Mouse (Mus musculus) cerebellum, postnatal 4 days (tissue): ENCODE measurements around the gene Traf4.

Source experiments
- DNase-seq, 2 experiments: peaks; one replicate each; pipeline ENCODE4 v3.0.0; 2022; ENCODE audit warnings: low spot score in 2 of 2, mixed read lengths in 1 of 2

Traf4 gene

DNA sequence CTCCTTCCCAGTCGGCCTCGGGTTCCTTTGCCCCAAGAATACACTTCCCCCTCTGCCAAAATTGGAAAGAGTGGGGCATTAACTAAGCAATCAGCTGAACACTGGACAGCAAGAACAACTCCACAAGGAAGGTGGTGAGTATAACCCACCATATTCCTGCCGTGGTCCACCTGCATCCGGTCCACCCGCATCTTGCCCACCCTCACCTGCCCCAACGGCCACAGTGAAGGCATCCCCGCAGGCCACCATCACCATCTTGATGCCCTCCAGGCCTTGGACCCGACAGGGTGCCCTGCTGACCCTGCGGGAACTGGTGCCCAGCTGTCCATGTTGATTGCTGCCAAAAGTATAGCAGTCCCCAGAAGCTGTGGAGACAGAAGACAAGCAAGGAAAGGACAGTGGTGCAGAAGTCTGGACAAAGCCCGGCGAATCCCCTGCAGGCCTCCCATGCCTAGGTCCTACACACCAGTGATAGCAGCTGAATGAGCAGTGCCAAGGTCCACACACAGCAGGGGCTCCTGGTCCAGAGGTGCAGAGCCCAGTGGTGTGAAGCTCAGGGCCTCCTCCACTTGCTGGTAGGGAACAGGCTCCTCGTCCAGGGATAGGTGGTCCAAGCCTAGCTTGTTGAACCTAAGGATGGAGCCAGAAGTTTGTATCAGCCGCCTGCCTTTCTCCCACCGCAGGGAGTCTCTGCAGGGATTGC, 2.0 kb upstream of the Traf4 start:
- no peak for DNase-seq

DNA sequence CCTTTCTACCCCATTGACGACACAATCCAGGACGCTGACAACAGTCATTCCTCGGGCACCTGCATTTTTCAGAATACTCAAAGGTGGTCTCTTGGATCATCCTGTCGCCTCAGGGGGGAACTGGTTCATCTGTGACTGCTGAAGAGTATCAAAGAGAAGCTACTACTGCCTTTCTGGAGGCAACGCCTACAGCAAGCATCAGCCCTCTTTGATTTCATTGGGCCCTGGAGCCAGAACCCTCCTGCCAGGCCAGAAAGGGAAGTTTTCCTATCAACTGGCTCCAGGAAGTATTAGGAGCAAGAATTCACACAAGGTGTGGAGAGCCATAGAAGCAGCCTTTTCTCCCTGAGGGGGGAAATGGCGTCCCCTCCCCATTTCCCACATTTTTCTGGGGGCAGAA, 1.3 kb upstream of the Traf4 start:
- no peak for DNase-seq

DNA sequence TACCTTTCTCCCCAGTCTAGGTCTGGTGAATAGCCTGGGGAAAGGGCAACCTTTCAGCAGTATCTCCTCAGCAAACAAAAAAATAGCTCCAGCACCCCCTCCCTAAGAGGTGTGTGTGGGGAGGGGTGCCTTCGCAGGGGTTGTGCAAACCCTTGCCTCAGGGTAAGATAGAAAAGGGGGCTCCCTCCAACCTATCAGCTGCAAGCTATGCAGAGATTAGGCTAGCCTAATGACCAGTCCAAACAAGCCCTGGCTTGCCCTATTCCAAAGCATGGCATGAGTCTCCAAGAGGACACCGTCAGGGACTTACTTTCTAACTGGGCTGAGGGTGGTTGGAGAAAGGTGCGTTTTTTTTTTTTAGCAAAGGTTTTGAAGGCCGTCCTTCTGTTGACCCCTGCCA, 772 bp upstream of the Traf4 start:
- no peak for DNase-seq

DNA sequence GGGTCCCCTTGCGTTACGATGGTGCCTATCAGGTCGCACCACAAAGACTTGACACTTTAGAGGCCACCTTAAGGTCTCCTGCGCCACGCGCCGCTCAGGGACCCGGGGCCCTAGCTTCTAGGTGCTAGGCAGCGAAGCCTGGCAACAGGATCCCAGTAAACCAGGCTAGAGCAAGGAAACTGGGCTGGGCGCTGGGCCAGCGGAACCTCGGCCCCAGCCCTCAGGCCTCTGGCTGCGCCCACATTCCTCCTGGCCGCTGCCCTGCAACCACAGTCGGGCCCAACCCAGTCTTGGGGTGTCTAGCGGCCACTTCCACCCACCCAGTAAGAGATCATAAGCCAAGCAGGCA, 346 bp upstream of the Traf4 start:
- peak in 1 of 2 experiments; percentile 50 for DNase-seq

- DNase-seq = no peak
These were observed 825 bp downstream of the Traf4 start for GRCm38 (mm10) chr11:78164604-78164923.

DNA sequence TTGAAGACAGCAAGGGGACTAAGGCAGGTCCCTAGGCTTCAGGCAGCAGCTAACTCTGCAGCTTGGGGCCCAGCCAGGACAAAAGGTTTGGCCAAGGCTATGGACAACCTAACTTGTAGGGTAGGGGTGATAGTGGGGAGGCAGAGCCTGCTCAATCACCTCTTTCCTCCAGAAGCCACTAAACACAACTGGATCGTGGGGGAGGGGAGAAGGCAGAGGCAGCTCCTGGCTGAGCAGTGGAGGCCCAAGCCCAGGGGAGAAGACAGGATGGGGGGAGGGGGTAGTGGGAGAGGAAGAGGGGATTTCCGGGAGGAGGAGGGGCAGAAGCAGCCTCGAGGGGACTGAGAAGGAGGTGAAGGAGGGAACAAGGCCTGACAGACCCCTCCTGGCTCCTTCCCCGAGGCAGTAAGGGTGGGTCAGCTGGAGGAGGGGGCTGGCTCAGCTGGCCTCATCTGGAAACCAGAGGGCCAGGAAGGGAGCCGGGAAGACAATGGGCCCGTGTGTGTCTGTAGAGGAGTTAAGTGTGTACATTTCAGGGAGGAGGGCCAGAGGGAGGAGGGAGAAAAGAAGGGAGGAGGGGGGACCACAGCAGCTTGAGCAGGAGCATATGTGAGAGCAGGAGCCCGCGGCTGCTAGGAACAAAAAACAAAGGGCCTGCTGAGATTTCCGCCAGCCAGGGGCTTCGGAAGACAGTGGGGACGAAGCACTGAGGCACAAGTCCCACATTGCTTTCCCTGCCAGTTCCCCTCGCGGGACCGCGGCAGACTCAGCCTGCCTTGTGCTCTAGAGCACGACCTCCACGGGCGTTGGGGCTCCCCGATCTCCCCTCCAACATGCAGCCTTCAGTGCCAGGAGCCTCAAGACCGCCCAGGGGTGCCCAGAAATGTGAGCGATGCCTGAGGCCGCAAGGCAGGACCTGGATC, 1.4 kb downstream of the Traf4 start:
- no peak for DNase-seq

DNA sequence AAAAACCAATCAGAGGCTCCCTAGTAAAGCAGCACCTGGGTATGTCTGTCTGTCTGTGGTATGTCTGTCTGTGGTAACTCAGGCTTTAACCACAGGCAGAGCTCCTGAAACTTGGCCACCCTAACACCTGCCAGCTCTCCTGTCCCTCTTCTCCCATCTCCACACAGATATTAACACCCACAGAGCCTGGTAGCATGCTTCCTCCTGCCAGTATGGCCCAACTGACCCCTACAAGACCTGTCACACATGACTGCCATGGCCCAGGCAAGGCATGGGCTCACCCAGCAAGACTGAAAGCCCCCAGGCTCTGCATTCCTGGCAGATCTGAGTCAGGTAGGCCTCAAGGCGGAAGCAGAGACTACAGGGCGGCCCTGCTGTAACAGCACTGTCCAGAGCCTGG, 2.3 kb downstream of the Traf4 start:
- DNase-seq = no peak

- peak in 1 of 2 experiments; percentile 63 for DNase-seq
These were observed 2.9 kb downstream of the Traf4 start for GRCm38 (mm10) chr11:78162504-78162903.

- no peak for DNase-seq
These were observed 3.4 kb downstream of the Traf4 start for GRCm38 (mm10) chr11:78161968-78162367.

GRCm38 (mm10) chr11:78161169-78161568, 4.2 kb downstream of the Traf4 start:
- DNase-seq = no peak

DNA sequence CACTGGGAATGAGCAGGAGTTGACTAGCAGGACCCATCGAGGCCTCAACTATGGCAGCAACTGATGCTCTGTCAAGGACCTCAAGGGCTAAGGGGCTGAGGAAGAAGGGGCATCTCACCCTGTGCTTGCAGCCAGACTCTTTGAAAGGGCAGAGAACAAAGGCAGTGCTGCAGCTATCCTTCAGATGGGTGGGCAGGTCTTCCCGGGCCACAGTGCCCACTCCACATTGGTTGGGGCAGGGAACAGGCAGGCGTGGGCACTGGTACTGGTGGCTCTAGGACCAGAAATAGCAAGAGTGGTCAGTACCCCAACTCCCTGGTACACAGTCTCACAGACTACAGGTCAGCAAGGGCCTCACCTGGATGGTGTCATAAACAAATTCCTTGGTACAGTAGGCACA, 4.7 kb downstream of the Traf4 start:
- no peak for DNase-seq

DNA sequence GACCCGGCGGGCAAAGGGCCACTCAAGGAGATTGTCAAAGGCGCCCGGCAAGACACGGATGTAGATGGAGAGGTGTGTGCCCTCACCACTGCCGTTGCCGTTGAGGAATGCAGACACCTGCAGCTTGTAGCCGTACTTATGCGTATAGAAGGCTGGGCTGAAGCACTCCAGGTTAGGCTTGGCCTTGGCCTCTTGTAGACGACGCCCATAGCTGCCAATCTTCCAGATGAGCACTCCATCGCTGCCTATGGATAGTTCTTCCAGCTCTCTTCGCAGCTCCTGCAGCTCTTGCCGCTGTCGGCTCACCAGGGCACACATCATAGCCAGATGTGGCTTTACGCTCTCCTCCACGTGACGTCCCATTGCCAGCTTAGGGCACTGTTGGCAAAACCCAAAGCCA, 5.2 kb downstream of the Traf4 start:
- DNase-seq = no peak

- no peak for DNase-seq
These were observed 5.8 kb downstream of the Traf4 start for GRCm38 (mm10) chr11:78159557-78159956.

GRCm38 (mm10) chr11:78159096-78159495, 6.3 kb downstream of the Traf4 start:
- DNase-seq = peak in 1 of 2 experiments; percentile 81

- DNase-seq = no peak
These were observed 9.2 kb downstream of the Traf4 start for GRCm38 (mm10) chr11:78156156-78156699.

GRCm38 (mm10) chr11:78155674-78156073, 9.7 kb downstream of the Traf4 start:
- no peak for DNase-seq

DNA sequence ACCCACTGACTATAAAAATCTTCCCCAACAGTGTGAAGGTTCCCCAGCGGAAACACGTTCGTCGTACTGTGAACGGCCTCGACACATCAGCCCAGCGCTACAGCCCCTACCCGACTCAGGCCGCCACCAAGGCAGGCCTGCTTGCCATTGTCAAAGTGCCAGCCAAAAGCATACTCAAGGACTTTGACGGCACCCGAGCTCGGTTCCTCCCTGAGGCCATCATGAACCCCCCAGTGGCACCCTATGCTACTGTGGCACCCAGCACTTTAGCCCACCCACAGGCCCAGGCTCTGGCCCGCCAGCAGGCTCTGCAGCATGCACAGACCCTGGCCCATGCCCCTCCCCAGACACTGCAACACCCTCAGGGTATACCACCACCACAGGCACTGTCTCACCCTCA, 11.6 kb downstream of the Traf4 start:
- no peak for DNase-seq

DNA sequence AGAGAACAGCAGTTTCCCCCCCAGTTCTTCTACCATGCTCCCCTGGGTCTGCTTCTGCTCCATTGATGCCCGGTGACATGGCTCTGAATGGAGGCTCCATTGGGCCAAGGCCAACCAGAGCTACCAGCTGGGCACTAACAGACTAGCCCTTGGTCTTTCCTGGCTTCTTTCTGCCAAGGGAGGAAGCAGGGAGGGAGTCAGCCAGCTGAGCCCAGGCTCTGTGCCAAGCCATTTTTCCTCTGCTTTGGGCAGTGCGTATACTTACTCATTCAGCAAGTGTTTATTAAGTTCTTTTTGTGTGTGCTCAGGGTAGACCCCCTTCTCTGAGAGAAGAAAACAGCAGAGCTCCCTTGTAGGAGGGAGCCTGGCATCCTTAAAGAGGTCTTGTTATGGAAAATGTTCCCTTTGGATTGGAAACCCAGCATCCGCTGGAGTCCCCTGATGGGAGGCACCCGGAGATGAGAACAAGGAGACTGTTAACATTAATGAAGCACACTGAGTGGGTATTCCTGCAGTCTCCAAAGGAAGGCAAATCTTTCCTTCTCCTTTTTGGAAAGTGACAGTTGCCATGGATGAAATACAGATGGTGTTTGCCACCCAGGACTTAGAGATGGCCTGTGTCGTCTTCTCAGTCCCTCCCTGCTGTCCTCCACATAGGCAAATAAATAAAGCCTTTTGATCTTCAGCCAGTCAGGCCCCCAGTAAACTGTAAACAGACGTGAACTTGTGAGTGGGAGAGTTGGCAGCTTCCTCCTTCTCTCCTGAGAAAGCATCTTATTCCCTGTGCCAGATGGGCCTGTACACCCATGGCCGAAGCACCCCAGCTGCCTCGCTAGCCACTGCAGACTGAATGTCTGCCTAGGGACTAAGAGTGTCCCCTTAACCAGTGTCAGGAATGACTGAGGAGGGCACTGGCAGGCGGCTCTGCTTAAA, 12.8 kb downstream of the Traf4 start:
- DNase-seq = peak in 1 of 2 experiments; percentile 91

DNA sequence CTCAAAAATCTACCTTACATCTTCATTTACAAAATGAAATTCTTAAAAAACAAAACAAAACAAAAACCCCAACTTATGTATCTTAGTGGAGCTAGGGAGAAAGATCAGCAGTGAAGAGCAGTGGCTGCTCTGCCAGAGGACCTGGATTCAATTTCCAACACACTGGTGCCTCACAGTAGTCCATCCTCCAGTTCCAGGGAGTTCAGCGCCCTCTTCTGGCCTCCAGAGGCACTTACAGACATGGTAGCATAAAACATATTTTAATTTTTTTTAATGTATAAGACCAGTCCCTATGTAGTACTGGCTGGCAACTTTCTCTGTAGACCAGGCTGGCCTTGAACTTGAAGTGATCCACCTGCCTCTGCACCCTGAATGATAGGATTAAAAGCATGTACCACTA, 14.2 kb downstream of the Traf4 start:
- no peak for DNase-seq

GRCm38 (mm10) chr11:78146707-78147543, 18.5 kb downstream of the Traf4 start:
- DNase-seq = no peak

DNA sequence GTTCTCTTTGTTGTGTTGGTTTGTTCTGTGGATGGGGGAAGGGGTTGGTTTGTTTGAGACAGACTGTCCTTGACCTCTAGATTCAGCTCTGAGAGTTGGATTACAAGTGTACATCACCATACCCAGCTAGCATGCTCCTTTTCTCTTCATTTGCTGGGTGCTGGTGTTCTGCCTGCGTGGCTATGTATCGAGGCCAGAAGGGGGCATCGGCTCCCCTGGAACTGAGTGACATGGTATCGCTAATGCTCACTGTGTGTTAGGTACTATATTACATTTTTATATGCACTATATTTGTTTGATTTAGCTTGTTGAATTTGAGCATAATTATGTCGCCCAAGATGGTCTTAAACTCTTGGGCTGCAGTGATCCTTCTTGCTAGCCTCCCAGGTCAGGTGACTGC, 19.2 kb downstream of the Traf4 start:
- no peak for DNase-seq
